Mouse (Mus musculus): ENCODE measurements around the gene Car15. TPM values are rescaled to one million over a fixed set of nuclear protein-coding genes. Genes with fewer than 3 reads are reported as not detected.

Car15 gene
- 10 to 100 TPM; 19.0 to 21.9 TPM for total RNA-seq (2023)

GRCm38 (mm10) chr16:17838051-17838450, at the start of gene Car15:
TSS of gene Car15 (minus strand) at chr16:17838364.

GRCm38 (mm10) chr16:17832821-17833220, 5.3 kb downstream of the Car15 start, which contains the start of gene B830017H08Rik:
TSS of gene B830017H08Rik (plus strand) at chr16:17833121.

DNA sequence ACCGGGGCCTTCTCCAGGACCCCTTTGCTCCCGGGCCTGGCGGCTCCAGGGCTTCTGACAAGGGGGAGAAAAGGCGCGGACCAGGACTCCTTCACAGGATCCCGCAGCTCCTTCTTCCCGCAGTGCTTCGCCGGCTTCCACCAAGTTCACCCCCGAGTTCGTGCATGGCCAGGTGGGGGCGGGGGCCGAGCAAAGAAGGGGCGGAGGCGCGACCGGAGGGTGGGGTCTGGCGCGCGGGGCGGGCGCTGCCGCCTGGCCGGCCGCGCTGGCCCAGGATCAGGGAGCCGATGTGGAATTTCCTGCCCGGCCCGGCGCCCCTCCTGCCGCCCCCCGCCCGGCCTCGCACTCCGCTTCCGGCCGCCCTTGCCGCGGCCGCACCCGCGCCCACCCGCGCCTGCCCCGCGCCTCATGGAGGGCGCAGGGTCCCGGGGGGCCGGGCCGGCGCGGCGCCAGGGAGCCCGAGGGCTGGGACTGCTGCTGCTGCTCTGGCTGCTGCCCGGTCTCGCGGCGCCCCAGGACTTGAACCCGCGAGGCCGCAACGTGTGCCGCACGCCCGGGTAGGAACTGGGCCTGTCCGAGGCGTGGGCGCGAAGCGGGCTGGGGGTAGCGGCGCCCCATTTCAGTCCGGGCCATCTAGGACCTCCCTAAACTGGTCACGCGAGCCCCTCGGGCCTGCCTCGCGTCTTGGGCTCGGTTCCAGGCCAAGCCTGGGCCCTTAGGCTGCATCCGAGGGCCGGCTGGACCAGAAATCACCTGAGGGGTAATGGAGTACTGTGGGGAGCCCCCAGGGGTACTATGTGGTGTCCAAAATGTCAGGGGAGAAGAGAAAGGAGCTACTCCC, 41.0 kb downstream of the Car15 start, which contains the start of gene Scarf2:
Gene Scarf2, plus strand, starts transcription at position 312 of the 841 bp plus-strand sequence.

Other genes starting within 250 kb of the Car15 start
- gene Smpd4, start 219.0 kb downstream of the Car15 start, total RNA-seq (2023) = 10 to 100 TPM; 52.6 to 55.9 TPM
- gene Ccdc74a, start 191.9 kb downstream of the Car15 start, total RNA-seq (2023) = 1 to 10 TPM in 1 of 2 experiments, not detected in 1; 1.3 TPM
- 100 to 1,000 TPM; 145 to 163 TPM for gene Med15, start 105.5 kb downstream of the Car15 start, total RNA-seq (2023)
- 10 to 100 TPM; 19.5 to 22.0 TPM for gene Klhl22, start 78.7 kb downstream of the Car15 start, total RNA-seq (2023)
- gene Scarf2, start 41.1 kb downstream of the Car15 start, total RNA-seq (2023) = 1 to 10 TPM in 1 of 2 experiments, not detected in 1; 1.1 TPM
- not detected for gene B830017H08Rik, start 5.2 kb downstream of the Car15 start, total RNA-seq (2023)
- 1 to 10 TPM; 5.5 to 5.7 TPM for gene Gm20518, start 53.3 kb upstream of the Car15 start, total RNA-seq (2023)
- not detected for gene Tssk1, start 55.9 kb upstream of the Car15 start, total RNA-seq (2023)
- gene Dgcr2, start 60.2 kb upstream of the Car15 start, total RNA-seq (2023) = 10 to 100 TPM; 79.5 to 79.9 TPM
- gene Tssk2, start 60.3 kb upstream of the Car15 start, total RNA-seq (2023) = not detected
- gene Ess2, start 73.0 kb upstream of the Car15 start, total RNA-seq (2023) = 10 to 100 TPM; 72.0 to 81.4 TPM
- not detected for gene Gsc2, start 76.7 kb upstream of the Car15 start, total RNA-seq (2023)
- 10 to 100 TPM; 20.5 to 25.4 TPM for gene Slc25a1, start 89.9 kb upstream of the Car15 start, total RNA-seq (2023)
- under 1 TPM in 1 of 2 experiments, not detected in 1; 0.79 TPM for gene Vpreb2, start 142.1 kb upstream of the Car15 start, total RNA-seq (2023)
- gene Dgcr6, start 214.5 kb upstream of the Car15 start, total RNA-seq (2023) = 10 to 100 TPM in 1 of 2 experiments, 1 to 10 TPM in 1; 7.5 to 10.2 TPM